Mouse (Mus musculus): ENCODE results near the gene Ngdn. TPM values are rescaled to one million over a fixed set of nuclear protein-coding genes. Genes with fewer than 3 reads are reported as not detected.

Gene Ngdn
- total and polyA plus RNA-seq, 2 experiments from 2014 or later = 50.1 to 50.9 TPM

- Histone ChIP-seq H3K4me1 (ENCODE audit: control insufficient read depth, insufficient read depth) (no peaks in the 10 kb centered on the region), H3K4me2 (ENCODE audit: low read depth, low read length) (peak overlapping the region; percentile 62), H3K36me3 (replicated peaks; ENCODE audit: control insufficient read depth, insufficient read depth, low read length) (peaks cover 63% of the 10 kb centered on the region), H3K4me3 (ENCODE audit: low read depth, low read length) (peak overlapping the region; percentile 46), H3K27ac (ENCODE audit: low read depth) (peak overlapping the region; percentile 99), H3K9me3 (replicated peaks; ENCODE audit: control insufficient read depth, low read length) (no peaks in the 10 kb centered on the region), H3K9ac (replicated peaks; ENCODE audit: low read depth, low read length) (peak overlapping the region; percentile 67), H3K27me3 (ENCODE audit: control insufficient read depth, insufficient read depth, low read length) (no peaks in the 10 kb centered on the region)
- DNase-seq (ENCODE audit: low spot score) (no peak), ATAC-seq (ENCODE audit: insufficient read depth, low read depth) (no peak; the same call in 1 of the 2 replicates)
- WGBS = 38% methylated on average over 13 of the region's 13 CpGs
- TF ChIP-seq EP300 (IDR thresholded peaks at IDR 0.05; ENCODE audit: low read depth) (no peak), CTCF (IDR thresholded peaks at IDR 0.05; ENCODE audit: low read depth) (no peak)
Observed at GRCm38 (mm10) chr14:54988882-54989281, 26.4 kb upstream of the Ngdn start.

- Histone ChIP-seq H3K9ac (replicated peaks; ENCODE audit: low read depth, low read length) (peak overlapping the region; percentile 67), H3K9me3 (replicated peaks; ENCODE audit: control insufficient read depth, low read length) (no peaks in the 10 kb centered on the region), H3K4me3 (ENCODE audit: low read depth, low read length) (peak overlapping the region; percentile 46), H3K27ac (ENCODE audit: low read depth) (peak overlapping the region; percentile 99), H3K27me3 (ENCODE audit: control insufficient read depth, insufficient read depth, low read length) (no peaks in the 10 kb centered on the region), H3K4me2 (ENCODE audit: low read depth, low read length) (peak overlapping the region; percentile 62), H3K4me1 (ENCODE audit: control insufficient read depth, insufficient read depth) (peaks cover 4% of the 10 kb centered on the region; the same call in 1 of the 2 replicates), H3K36me3 (replicated peaks; ENCODE audit: control insufficient read depth, insufficient read depth, low read length) (peaks cover 52% of the 10 kb centered on the region)
- WGBS = 40% methylated on average over 8 of the region's 8 CpGs
- ATAC-seq (ENCODE audit: insufficient read depth, low read depth) (no peak), DNase-seq (ENCODE audit: low spot score) (no peak)
- TF ChIP-seq CTCF (IDR thresholded peaks at IDR 0.05; ENCODE audit: low read depth) (no peak), EP300 (IDR thresholded peaks at IDR 0.05; ENCODE audit: low read depth) (no peak)
Observed at GRCm38 (mm10) chr14:54989886-54990441, 25.3 kb upstream of the Ngdn start.

GRCm38 (mm10) chr14:54992196-54992595 is 23.1 kb upstream of the Ngdn start:
- Histone ChIP-seq H3K36me3 (replicated peaks; ENCODE audit: control insufficient read depth, insufficient read depth, low read length) (peaks cover 32% of the 10 kb centered on the region), H3K9ac (replicated peaks; ENCODE audit: low read depth, low read length) (peak overlapping the region; percentile 67), H3K4me2 (ENCODE audit: low read depth, low read length) (peak overlapping the region; percentile 62), H3K27ac (ENCODE audit: low read depth) (peak overlapping the region; percentile 99), H3K9me3 (replicated peaks; ENCODE audit: control insufficient read depth, low read length) (no peaks in the 10 kb centered on the region), H3K27me3 (ENCODE audit: control insufficient read depth, insufficient read depth, low read length) (no peaks in the 10 kb centered on the region), H3K4me3 (ENCODE audit: low read depth, low read length) (peak overlapping the region; percentile 46), H3K4me1 (ENCODE audit: control insufficient read depth, insufficient read depth) (peaks cover 13% of the 10 kb centered on the region; the same call in 1 of the 2 replicates)
- 46% methylated on average over 10 of the region's 10 CpGs for WGBS
- TF ChIP-seq EP300 (IDR thresholded peaks at IDR 0.05; ENCODE audit: low read depth) (no peak), CTCF (IDR thresholded peaks at IDR 0.05; ENCODE audit: low read depth) (no peak)
- DNase-seq (ENCODE audit: low spot score) (no peak), ATAC-seq (ENCODE audit: insufficient read depth, low read depth) (no peak)

- Histone ChIP-seq H3K9ac (replicated peaks; ENCODE audit: low read depth, low read length) (peak overlapping the region; percentile 67), H3K4me2 (ENCODE audit: low read depth, low read length) (peak overlapping the region; percentile 62), H3K9me3 (replicated peaks; ENCODE audit: control insufficient read depth, low read length) (no peaks in the 10 kb centered on the region), H3K4me3 (ENCODE audit: low read depth, low read length) (peak overlapping the region; percentile 46), H3K4me1 (ENCODE audit: control insufficient read depth, insufficient read depth) (peaks cover 19% of the 10 kb centered on the region; the same call in 1 of the 2 replicates), H3K27ac (ENCODE audit: low read depth) (peak overlapping the region; percentile 99), H3K27me3 (ENCODE audit: control insufficient read depth, insufficient read depth, low read length) (no peaks in the 10 kb centered on the region), H3K36me3 (replicated peaks; ENCODE audit: control insufficient read depth, insufficient read depth, low read length) (peaks cover 32% of the 10 kb centered on the region)
- WGBS = 29% methylated on average over 10 of the region's 10 CpGs
- ATAC-seq (ENCODE audit: insufficient read depth, low read depth) = no peak
- TF ChIP-seq CTCF (IDR thresholded peaks at IDR 0.05; ENCODE audit: low read depth) = no peak
- TF ChIP-seq EP300 (IDR thresholded peaks at IDR 0.05; ENCODE audit: low read depth) = no peak
- DNase-seq (ENCODE audit: low spot score) = peak; percentile 17
Observed at GRCm38 (mm10) chr14:54993636-54994035, 21.6 kb upstream of the Ngdn start.

- peak within 1 kb of the TSS; percentile 62 for H3K4me2 ChIP-seq (ENCODE audit: low read depth, low read length)
- peaks cover 25% of the 10 kb centered on the region for H3K36me3 ChIP-seq (replicated peaks; ENCODE audit: control insufficient read depth, insufficient read depth, low read length)
- peak within 1 kb of the TSS; percentile 46 for H3K4me3 ChIP-seq (ENCODE audit: low read depth, low read length)
- ATAC-seq (ENCODE audit: insufficient read depth, low read depth) = peak; percentile 57
- TF ChIP-seq CTCF (IDR thresholded peaks at IDR 0.05; ENCODE audit: low read depth) (no peak), EP300 (IDR thresholded peaks at IDR 0.05; ENCODE audit: low read depth) (peak; percentile 71; the same call in 1 of the 2 replicates)
- H3K9me3 ChIP-seq (replicated peaks; ENCODE audit: control insufficient read depth, low read length) = no peaks in the 10 kb centered on the region
- 15% methylated on average over 11 of the region's 11 CpGs for WGBS
- peak within 1 kb of the TSS; percentile 99 for H3K27ac ChIP-seq (ENCODE audit: low read depth)
- no peaks in the 10 kb centered on the region for H3K27me3 ChIP-seq (ENCODE audit: control insufficient read depth, insufficient read depth, low read length)
- H3K9ac ChIP-seq (replicated peaks; ENCODE audit: low read depth, low read length) = peak within 1 kb of the TSS; percentile 67
- DNase-seq (ENCODE audit: low spot score) = peak; percentile 87
- peaks cover 19% of the 10 kb centered on the region; the same call in 1 of the 2 replicates for H3K4me1 ChIP-seq (ENCODE audit: control insufficient read depth, insufficient read depth)
Observed at GRCm38 (mm10) chr14:54994136-54994868, 21.0 kb upstream of the Ngdn start, which contains the start of gene Myh7. Gene Myh7, minus strand, starts transcription at chr14:54994626.
